Mouse (Mus musculus): ENCODE data around the gene Hmgn2. TPM values are rescaled to one million over a fixed set of nuclear protein-coding genes. Genes with fewer than 3 reads are reported as not detected.

The Hmgn2 gene
- polyA plus RNA-seq, 1 experiment, result 204 TPM

GRCm38 (mm10) chr4:133980496-133980895, 12.0 kb upstream of the Hmgn2 start:
- no peak for DNase-seq (ENCODE audit: extremely low spot score in 1 of 2, low spot score in 1 of 2)

DNA sequence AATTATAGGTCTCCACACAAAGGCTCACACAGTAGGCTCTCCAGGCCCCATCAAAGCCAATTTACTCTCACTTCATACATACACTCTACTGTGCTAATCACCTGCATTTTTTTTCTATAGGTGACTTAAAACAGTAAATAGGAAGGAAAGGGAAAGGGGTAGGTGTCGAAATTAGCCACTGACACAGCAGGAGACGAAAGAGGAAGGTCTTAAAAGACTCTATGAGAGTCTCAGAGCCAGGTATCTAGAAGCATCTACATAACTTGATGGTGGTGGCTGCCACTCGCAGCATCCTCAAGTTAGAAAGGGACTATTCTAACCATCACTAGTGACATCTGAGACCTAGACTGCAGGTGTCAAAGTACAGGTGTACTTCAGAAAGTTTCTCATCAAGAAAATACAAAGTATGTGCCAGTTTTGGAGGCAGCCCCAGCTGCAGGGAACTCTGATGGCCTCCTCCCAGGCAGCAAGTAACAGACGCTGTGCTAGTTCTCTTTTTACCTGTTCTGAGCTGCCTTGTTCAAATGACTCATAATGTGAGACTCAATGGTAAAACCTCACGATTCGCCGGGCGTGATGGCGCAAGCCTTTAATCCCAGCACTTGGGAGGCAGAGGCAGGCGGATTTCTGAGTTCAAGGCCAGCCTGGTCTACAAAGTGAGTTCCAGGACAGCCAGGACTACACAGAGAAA, 9.7 kb upstream of the Hmgn2 start:
- no peak for DNase-seq (ENCODE audit: extremely low spot score in 1 of 2, low spot score in 1 of 2)

DNA sequence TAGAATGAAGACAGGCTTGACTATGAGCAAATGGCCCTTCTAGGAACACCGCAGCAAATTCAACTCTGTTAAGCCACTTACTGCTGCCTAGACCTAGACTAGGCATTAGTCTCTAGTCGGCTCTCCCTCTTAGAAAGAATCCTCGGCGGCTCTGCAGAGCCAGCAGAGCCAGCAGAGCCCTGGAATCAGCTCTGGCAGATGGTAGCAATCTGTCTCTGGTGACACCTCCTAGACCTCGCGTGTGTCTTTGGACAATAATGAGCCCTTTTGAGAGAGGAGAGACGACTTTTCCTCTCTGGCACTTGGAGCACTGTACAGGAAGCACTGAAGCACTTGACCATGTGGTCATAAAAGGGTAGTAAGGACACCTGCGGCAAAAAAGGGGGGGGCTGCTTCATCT, 3.3 kb upstream of the Hmgn2 start:
- DNase-seq (ENCODE audit: extremely low spot score in 1 of 2, low spot score in 1 of 2), result no peak

DNA sequence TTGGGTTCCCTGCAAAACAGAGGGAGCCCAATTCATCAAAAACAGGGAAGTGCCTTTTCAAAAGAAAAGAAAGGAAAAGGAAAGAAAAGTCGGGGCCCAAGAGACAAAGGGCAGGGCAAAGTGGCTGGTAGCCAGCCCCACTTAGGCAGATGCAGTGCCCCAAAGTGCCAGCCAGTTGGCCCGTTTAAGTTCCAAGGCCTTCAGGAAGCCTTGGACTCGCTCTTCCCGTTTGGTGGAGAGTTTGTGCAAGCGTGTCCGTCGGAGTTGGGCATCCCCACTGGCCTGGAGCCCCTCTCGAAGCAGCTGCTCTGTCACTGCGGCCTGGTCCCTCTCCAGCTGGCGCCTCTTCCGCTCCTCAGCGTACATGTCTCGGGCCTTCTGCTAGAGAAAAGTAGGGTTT, 2.4 kb upstream of the Hmgn2 start:
- no peak for DNase-seq (ENCODE audit: extremely low spot score in 1 of 2, low spot score in 1 of 2)

DNA sequence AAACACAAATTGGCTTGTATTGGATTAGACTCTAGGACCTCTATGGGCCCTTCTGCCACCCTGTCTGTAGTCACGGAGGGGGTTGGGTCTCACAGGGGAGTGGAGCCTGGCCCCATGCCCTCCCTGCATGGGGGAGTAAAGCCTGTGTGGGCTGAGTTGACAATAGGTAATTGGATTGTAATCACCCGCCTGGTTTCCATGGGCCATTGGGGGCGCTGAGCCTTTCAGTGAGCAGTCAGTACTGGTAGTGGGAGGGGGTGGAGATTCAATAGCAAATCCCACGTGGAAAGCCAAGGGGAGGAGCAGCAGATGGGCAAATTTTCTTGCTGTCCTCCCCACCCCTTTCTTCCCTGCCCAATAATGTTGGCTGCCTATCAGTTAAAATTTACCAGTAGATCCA, 1.7 kb upstream of the Hmgn2 start:
- DNase-seq (ENCODE audit: extremely low spot score in 1 of 2, low spot score in 1 of 2), result peak; percentile 13 to 17

DNA sequence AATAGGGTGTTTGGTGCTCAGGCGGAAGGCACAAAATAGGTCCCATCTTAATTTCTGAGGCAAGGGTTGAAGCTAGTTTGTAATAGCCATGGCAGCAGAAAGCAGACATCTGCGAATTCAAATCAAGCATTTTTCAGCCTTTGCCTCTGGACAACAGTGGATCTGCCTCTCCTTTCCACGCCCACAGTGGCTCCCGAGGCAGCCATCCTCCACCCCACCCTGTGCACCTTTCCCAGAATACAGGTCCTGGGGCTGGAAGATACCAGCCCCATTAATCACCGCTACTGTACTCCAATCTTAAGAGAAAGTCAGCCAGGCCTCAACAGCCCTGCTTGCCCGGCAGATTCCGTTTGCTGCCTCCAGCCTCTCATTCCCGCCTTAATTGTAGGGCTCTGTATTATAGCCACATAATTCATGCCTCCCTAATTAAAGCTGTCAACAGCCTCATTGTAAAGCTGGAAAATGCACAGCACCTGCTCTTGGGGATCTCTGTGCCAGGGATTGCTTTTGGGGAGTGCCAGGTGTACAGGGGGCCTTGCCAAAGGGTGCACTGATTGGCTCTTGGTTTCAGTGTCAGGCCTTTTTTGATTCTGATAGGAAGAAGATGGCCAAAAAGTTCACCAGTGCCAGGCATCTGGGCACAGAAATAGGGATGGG, 792 bp upstream of the Hmgn2 start:
- DNase-seq (ENCODE audit: extremely low spot score in 1 of 2, low spot score in 1 of 2), result no peak

DNA sequence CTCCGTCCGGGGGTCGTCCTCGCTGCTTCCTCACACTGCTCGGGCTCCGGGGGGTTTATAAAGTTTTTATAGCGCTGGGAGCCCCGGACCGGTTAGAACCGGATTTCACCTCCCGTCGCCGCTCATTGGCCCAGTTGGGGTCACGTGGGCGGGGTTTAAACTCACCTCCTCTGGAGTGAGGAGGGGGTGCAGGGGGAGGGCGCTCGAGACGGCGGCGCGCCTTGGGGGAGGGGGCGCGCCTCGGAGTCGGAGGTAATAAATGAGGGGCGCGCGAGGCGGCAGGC, 642 bp downstream of the Hmgn2 start:
- peak; percentile 83 to 95 for DNase-seq (ENCODE audit: extremely low spot score in 1 of 2, low spot score in 1 of 2)

DNA sequence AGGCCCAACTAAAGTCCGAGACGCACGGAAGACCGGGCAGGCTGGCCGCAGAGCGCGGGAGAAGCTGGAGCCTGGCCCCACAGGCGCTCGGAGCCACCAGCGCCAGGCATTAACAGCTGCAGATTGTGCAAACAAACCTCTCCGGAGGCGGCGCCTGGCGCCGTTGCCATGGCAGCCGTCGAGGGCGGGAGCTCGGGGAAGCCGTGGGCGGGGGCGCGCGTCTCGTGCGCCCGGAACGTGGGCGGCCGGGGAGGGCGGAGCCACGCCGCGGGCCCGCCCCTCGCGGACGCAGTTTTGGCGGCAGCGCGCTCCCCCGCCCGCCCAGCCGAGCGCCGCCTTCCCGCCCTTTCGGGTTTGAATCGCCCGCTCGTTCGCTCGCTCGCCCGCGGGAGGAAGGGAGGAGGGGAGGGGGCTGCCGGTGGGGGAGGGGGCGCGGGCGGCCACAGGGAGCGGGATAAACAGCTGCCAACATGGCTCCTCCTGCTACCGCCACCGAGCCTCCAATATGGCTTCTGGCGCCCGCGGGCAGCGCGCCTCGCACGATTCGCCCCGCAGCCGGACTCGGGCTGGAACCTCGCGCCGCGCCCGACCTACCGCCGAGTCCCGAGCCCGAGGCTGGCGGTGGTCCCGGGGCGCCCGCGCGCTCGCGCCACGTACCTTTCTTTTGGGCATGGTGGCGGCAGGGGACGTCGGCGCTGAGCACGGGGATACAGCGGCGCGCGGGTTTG, 1.1 kb downstream of the Hmgn2 start:
- peak; percentile 92 to 97 for DNase-seq (ENCODE audit: extremely low spot score in 1 of 2, low spot score in 1 of 2)

DNA sequence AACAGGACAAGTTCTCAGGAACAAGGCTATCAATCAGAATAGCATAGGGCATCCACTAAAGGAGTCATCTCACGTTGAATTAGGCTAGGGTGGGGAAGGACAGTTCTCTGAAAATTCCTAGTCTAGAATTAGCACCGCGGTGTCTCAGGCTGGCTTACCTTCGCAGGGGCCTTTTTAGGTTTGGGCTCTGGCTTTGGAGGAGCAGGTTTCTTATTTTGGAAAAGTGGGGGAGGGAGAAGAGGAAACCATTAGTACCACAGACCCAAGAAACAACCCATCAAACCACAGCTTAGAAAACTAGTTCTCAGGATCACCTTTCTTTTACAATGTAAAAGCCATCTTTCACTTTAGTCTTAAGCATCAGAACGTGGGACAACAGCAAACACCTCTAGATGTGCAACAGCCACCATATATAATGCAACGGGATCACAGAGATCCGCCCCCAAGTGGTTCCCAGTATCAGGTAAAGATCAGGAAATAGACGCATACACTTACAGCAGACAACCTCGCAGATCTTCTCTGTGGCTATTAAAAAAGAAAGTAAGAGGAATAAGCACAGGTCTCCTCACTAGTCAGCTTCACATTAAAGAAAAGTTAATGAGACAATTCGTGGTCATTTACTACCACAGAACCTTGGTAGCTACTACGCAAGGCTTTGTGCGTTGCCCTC, 2.0 kb downstream of the Hmgn2 start:
- peak in 1 of 2 experiments; percentile 22 for DNase-seq (ENCODE audit: extremely low spot score in 1 of 2, low spot score in 1 of 2)

GRCm38 (mm10) chr4:133962566-133962965, 5.9 kb downstream of the Hmgn2 start:
- DNase-seq (ENCODE audit: extremely low spot score in 1 of 2, low spot score in 1 of 2), result no peak

DNA sequence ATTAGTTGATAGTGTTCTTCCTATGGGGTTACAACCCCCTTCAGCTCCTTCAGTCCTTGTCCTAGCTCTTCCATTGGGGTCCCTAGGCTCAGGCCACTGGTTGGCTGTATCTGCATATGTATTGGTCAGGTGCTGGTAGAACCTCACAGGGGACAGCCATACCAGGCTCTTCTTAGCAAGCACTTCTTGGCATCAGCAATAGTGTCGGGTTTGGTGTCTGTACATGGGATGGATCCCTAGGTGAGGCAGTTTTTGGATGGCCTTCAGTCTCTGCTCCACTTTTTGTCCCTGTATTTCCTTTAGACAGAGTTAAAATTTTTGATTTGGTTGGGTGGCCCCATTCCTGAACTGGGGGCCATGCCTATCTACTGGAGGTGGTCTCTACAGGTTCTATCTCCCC, 9.6 kb downstream of the Hmgn2 start:
- DNase-seq (ENCODE audit: extremely low spot score in 1 of 2, low spot score in 1 of 2), result no peak

- DNase-seq (ENCODE audit: extremely low spot score in 1 of 2, low spot score in 1 of 2), result no peak
Measured at GRCm38 (mm10) chr4:133956358-133956757, 12.1 kb downstream of the Hmgn2 start.

- no peak for DNase-seq (ENCODE audit: extremely low spot score in 1 of 2, low spot score in 1 of 2)
Measured at GRCm38 (mm10) chr4:133946736-133947135, 21.7 kb downstream of the Hmgn2 start.

GRCm38 (mm10) chr4:133943791-133944190, 24.7 kb downstream of the Hmgn2 start:
- no peak for DNase-seq (ENCODE audit: extremely low spot score in 1 of 2, low spot score in 1 of 2)

GRCm38 (mm10) chr4:133942679-133943078, 25.8 kb downstream of the Hmgn2 start:
- DNase-seq (ENCODE audit: extremely low spot score in 1 of 2, low spot score in 1 of 2), result no peak

DNA sequence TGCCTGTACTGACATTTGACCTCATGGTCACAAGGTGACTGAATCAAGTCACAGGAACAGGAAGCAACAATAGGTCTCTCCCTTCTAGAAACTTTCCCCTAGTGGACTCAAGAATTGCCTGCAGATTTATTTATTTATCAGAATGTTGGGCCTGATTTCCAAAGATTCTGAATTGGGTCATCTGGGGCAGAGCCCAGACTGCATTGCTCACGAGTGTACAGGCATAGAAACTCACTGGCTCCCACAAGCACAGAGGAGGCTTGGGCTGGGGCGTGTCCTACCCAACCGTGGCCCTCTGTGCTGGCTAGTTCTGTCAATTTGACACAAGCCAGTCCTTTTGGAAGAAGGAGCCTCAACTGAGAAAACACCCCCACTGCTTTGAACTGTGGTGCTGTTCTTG, 26.9 kb downstream of the Hmgn2 start:
- no peak for DNase-seq (ENCODE audit: extremely low spot score in 1 of 2, low spot score in 1 of 2)

DNA sequence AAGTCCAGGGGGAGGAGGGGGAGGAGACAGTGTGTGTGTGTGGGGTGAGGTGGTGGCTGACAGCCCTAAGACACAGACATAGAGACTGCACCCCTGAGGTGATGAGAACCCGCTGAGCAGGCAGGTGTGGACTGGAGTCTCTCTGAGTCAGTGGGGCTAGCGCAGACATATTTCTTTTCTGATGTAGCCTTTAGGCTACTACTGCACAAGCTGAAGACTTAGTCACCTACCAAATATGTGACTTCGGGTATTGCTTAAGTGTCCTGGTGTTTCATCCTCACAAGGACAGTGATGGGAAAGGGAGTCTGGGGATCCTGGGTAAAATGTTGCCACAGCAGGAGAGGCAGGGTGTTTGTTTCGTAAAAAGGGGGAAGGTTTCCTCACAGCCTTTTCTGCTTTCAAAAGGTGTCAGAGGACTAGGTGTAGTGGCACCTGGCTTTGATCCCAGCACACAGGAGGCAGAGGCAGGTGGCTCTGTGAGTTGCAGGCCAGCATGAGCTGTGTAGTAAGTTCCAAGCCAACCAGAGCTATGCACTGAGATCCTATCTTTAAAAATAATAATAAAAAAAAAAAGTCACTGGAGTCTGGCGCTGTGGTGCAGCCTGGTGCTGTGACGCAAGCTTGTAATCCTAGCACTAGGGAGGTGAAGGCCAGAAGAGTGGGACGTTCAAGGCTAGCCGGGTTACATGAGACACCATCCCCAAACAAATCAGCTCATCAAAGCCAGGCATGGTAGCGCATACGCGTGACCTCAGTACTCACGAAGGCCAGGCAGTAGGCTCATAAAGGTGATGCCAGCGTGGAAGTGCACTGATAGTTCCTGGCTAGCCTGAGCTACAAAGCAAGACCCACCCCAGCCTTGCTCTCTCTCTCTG, 27.8 kb downstream of the Hmgn2 start:
- no peak for DNase-seq (ENCODE audit: extremely low spot score in 1 of 2, low spot score in 1 of 2)

DNA sequence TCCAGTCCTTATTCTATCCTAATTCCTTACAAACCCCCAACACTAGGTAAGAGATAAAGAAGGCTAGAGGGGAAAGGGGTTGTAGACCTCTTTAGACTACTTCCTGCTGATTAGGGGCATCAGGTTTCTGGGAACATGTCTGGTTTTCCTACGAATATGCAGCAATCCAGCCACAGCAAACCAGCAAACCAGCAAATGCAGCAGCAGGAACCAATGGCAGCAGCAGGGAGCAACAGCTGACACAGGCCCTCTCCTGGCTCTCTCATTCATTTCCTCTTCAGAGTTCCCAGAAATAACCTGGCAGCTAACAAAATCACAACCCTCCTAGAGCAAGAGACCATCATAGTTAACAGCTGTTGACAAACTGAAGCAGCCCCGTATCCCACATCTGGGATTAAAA, 30.4 kb downstream of the Hmgn2 start:
- DNase-seq (ENCODE audit: extremely low spot score in 1 of 2, low spot score in 1 of 2), result no peak

GRCm38 (mm10) chr4:133931785-133932184, 36.7 kb downstream of the Hmgn2 start:
- DNase-seq (ENCODE audit: extremely low spot score in 1 of 2, low spot score in 1 of 2), result no peak

DNA sequence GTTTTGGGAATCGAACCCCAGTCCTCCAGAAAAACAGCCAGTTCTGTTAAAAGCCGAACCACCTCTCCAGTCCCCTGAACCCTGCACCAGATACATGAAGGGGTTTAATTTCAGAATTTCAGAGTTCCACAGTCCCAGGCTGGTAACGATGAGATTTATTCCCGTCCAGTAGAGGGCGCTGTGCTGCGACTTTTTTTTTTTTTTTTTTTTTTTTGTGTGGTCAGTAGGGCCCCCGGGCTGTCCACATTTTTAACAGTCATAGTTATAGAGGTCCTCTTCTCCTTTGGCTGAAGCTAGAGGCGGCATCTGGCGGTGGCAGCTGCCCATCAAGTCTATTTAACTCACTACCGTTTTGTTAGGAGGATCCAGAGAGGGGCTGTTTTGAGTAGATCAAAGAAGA, 37.1 kb downstream of the Hmgn2 start:
- no peak for DNase-seq (ENCODE audit: extremely low spot score in 1 of 2, low spot score in 1 of 2)

- no peak for DNase-seq (ENCODE audit: extremely low spot score in 1 of 2, low spot score in 1 of 2)
Measured at GRCm38 (mm10) chr4:133929278-133929670, 39.2 kb downstream of the Hmgn2 start.

All from frontal cortex, adult 2 months (tissue).